ENCODE assay signal across 20 mouse cellular contexts in the genomic region with DNA sequence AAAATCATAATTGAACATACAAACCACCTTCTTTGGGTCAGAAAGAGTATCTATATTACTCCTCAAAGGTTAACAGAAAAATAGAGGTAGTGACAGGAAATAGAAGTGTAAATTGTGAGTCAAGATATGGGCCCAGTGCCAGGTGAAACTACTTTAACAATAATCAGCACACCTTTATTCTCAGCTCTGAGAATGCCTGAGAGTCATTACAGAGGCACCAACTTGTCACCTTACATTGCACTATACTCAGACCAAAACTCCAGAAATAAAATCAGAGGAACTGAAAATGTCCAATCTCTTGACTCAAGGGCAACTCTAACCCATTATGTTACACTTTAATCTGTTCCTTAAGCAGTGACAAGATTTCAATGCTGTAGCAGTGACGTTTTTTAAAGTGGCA. TPM values are rescaled to one million over a fixed set of nuclear protein-coding genes. Genes with fewer than 3 reads are reported as not detected.
DNase-seq lines count a peak whose midpoint lies in the region; ATAC-seq and TF ChIP-seq lines count a peak whose summit lies in the region.
"Had no signal": no experiment of that assay in that cellular context is flagged by ENCODE, and none has a peak within 500 bp of the region (broad histone marks: within the 10 kb centered on the region; RNA-seq: fewer than 3 reads in every experiment).

No protein-coding gene starts in this region.

- no peaks in the 10 kb centered on the region for H3K9me3 ChIP-seq in lung, postnatal 0 days (ENCODE audit: low read length)
- H3K9me3 ChIP-seq in CH12.LX (replicated peaks; ENCODE audit: low read length), result no peaks in the 10 kb centered on the region
- no peaks in the 10 kb centered on the region for H3K9me3 ChIP-seq in intestine, postnatal 0 days (ENCODE audit: control insufficient read depth)
- H3K9me3 ChIP-seq: embryonic facial prominence, embryonic 13.5 days; forebrain, embryonic 12.5 days; heart, embryonic 15.5 days had no signal

- dilution Hi-C loops in CH12.LX (cut with MboI; ENCODE audit: extremely low pct_ligation_motif_present, extremely low pct_unique_long_range_greater_than_20kb, low sequenced_read_pairs), result no loop called here

- no peak overlapping the region for H3K27ac ChIP-seq in lung, postnatal 0 days (ENCODE audit: low read length)
- no peak overlapping the region for H3K27ac ChIP-seq in CH12.LX (ENCODE audit: insufficient read depth, low read depth)
- no peak overlapping the region for H3K27ac ChIP-seq in intestine, postnatal 0 days (ENCODE audit: low read depth, low read length)
- H3K27ac ChIP-seq: embryonic facial prominence, embryonic 13.5 days; forebrain, embryonic 12.5 days; heart, adult 2 months; heart, embryonic 15.5 days; hindbrain, embryonic 14.5 days had no signal

- intact Hi-C loops in gastrocnemius, postnatal 14 days (cut with DNase I; ENCODE audit: low total_unique reads), result no loop called here

- 47% methylated on average over 1 of the region's 1 CpGs for WGBS in lung, postnatal 0 days
- WGBS in intestine, postnatal 0 days, result 60% methylated on average over 1 of the region's 1 CpGs

- no peaks in the 10 kb centered on the region for H3K36me3 ChIP-seq in lung, postnatal 0 days (ENCODE audit: insufficient read depth, low read length)
- peaks cover 0 to 8% of the 10 kb centered on the region in 2 experiments for H3K36me3 ChIP-seq in CH12.LX (replicated peaks in 1 of 2; ENCODE audit: control insufficient read depth in 1 of 2, insufficient read depth in 1 of 2, low read length in 1 of 2)
- H3K36me3 ChIP-seq in intestine, postnatal 0 days (ENCODE audit: control insufficient read depth, insufficient read depth), result no peaks in the 10 kb centered on the region
- H3K36me3 ChIP-seq: embryonic facial prominence, embryonic 13.5 days; forebrain, embryonic 12.5 days; heart, embryonic 15.5 days had no signal

- ATAC-seq in lung, postnatal 0 days, result no peak
- ATAC-seq in intestine, postnatal 0 days, result 0 out of 2 replicates have a peak, but pooled peaks have one; percentile 49
- ATAC-seq: forebrain, embryonic 16.5 days had no signal

- H3K4me2 ChIP-seq in lung, postnatal 0 days (replicated peaks; ENCODE audit: low read depth, low read length), result no peak overlapping the region
- peak overlapping the region; percentile 71 for H3K4me2 ChIP-seq in CH12.LX (ENCODE audit: insufficient read depth, low read depth, poor library complexity, severe bottlenecking)
- no peak overlapping the region for H3K4me2 ChIP-seq in intestine, postnatal 0 days (replicated peaks; ENCODE audit: low read depth)
- H3K4me2 ChIP-seq: embryonic facial prominence, embryonic 13.5 days; forebrain, embryonic 12.5 days; heart, embryonic 11.5 days; heart, embryonic 15.5 days; hindbrain, embryonic 14.5 days had no signal

- no peak overlapping the region for H3K9ac ChIP-seq in lung, postnatal 0 days (replicated peaks; ENCODE audit: low read depth)
- no peak overlapping the region for H3K9ac ChIP-seq in CH12.LX (ENCODE audit: insufficient read depth, low read depth)
- no peak overlapping the region for H3K9ac ChIP-seq in intestine, postnatal 0 days (ENCODE audit: low read depth, low read length)
- H3K9ac ChIP-seq: embryonic facial prominence, embryonic 13.5 days; forebrain, embryonic 12.5 days; heart, embryonic 15.5 days; hindbrain, embryonic 14.5 days had no signal

- no peak for TF ChIP-seq RAD21 in CH12.LX (IDR thresholded peaks at IDR 0.05; ENCODE audit: low read depth, low read length)

- peak; percentile 17 for DNase-seq in lung, postnatal 0 days (ENCODE audit: low spot score)
- DNase-seq in lung, postnatal 14 days, result no peak
- no peak for DNase-seq in CH12.LX (ENCODE audit: extremely low read depth)
- DNase-seq in gastrocnemius, postnatal 14 days, result no peak
- DNase-seq in kidney, postnatal 36 days, result no peak
- no peak for DNase-seq in embryo, embryonic 9.5 days (ENCODE audit: extremely low spot score)
- DNase-seq: adrenal gland, adult 2 months; cerebellum, adult 11 months; cerebellum, adult 8-10 months; cerebellum, postnatal 25 days; gastrocnemius, postnatal 10 days; heart, adult 2 months; heart, postnatal 14 days had no signal

- TF ChIP-seq EP300 in lung, postnatal 0 days (IDR thresholded peaks at IDR 0.05), result no peak
- peak; percentile 89 for TF ChIP-seq EP300 in CH12.LX (IDR thresholded peaks at IDR 0.05; ENCODE audit: low read length)

- in situ Hi-C loops in CH12.LX (cut with MboI; ENCODE audit: low pct_ligation_motif_present, low pct_unique_long_range_greater_than_20kb, low sequenced_read_pairs), result no loop called here

- H3K27me3 ChIP-seq in lung, postnatal 0 days (replicated peaks; ENCODE audit: insufficient read depth, low read length), result no peaks in the 10 kb centered on the region
- no peaks in the 10 kb centered on the region for H3K27me3 ChIP-seq in CH12.LX (replicated peaks)
- no peaks in the 10 kb centered on the region for H3K27me3 ChIP-seq in intestine, postnatal 0 days (replicated peaks; ENCODE audit: control insufficient read depth, insufficient read depth, low read length)
- H3K27me3 ChIP-seq: embryonic facial prominence, embryonic 13.5 days; forebrain, embryonic 12.5 days; heart, embryonic 15.5 days had no signal

- no peak for TF ChIP-seq CTCF in lung, postnatal 0 days (IDR thresholded peaks at IDR 0.05)
- no peak for TF ChIP-seq CTCF in CH12.LX (conservative IDR thresholded peaks at IDR 0.05 in 1 of 2, IDR thresholded peaks at IDR 0.05 in 1 of 2; ENCODE audit: low read depth in 2 of 2, low read length in 2 of 2)
- TF ChIP-seq CTCF in intestine, postnatal 0 days (IDR thresholded peaks at IDR 0.05; ENCODE audit: low read depth), result no peak

- H3K4me3 ChIP-seq in lung, postnatal 0 days (ENCODE audit: low read depth, low read length), result no peak overlapping the region
- H3K4me3 ChIP-seq in CH12.LX (replicated peaks in 1 of 3; ENCODE audit: low read depth in 2 of 3, low read length in 2 of 3, poor library complexity in 1 of 3), result no peak overlapping the region
- H3K4me3 ChIP-seq in intestine, postnatal 0 days (ENCODE audit: low read depth, low read length), result no peak overlapping the region
- H3K4me3 ChIP-seq: embryonic facial prominence, embryonic 13.5 days; forebrain, embryonic 12.5 days; heart, adult 2 months; heart, embryonic 15.5 days had no signal

- H3K4me1 ChIP-seq in lung, postnatal 0 days (ENCODE audit: insufficient read depth, low read depth, low read length), result no peaks in the 10 kb centered on the region
- peaks cover 14 to 91% of the 10 kb centered on the region in 2 experiments for H3K4me1 ChIP-seq in CH12.LX (ENCODE audit: control insufficient read depth in 1 of 2, insufficient read depth in 2 of 2)
- H3K4me1 ChIP-seq in intestine, postnatal 0 days (replicated peaks; ENCODE audit: control insufficient read depth, insufficient read depth, low read length), result no peaks in the 10 kb centered on the region; the same call in 1 of the 2 replicates

- no peak for TF ChIP-seq POLR2A in CH12.LX (IDR thresholded peaks at IDR 0.05; ENCODE audit: low read depth, low read length)

- peaks cover 57% of the 10 kb centered on the region for H3K79me2 ChIP-seq in CH12.LX (replicated peaks; ENCODE audit: control insufficient read depth, extremely low read depth, insufficient read depth, poor library complexity, severe bottlenecking)

TF ChIP-seq in CH12.LX, 34 proteins besides CTCF, POLR2A, EP300 and RAD21 (continues in another document):
- TF ChIP-seq ZKSCAN1 (IDR thresholded peaks at IDR 0.05; ENCODE audit: borderline replicate concordance, low read depth, low read length), result no peak
- no peak for TF ChIP-seq ZMIZ1 (IDR thresholded peaks at IDR 0.05; ENCODE audit: low read depth, low read length)
- no peak for TF ChIP-seq KAT2A (IDR thresholded peaks at IDR 0.05; ENCODE audit: insufficient replicate concordance, low read length)
- no peak for TF ChIP-seq HCFC1 (IDR thresholded peaks at IDR 0.05; ENCODE audit: low read depth, low read length)
- TF ChIP-seq MEF2A (IDR thresholded peaks at IDR 0.05; ENCODE audit: borderline replicate concordance, low read depth, low read length), result peak; percentile 96
- peak; percentile 59 for TF ChIP-seq BHLHE40 (IDR thresholded peaks at IDR 0.05; ENCODE audit: low read depth, low read length)
- TF ChIP-seq CHD2 (IDR thresholded peaks at IDR 0.05; ENCODE audit: low read length), result 0 out of 2 replicates have a peak, but pooled peaks have one; percentile 33
- TF ChIP-seq MAX (IDR thresholded peaks at IDR 0.05; ENCODE audit: low read length), result no peak
- TF ChIP-seq E2F4 (IDR thresholded peaks at IDR 0.05; ENCODE audit: insufficient replicate concordance, low read depth, low read length), result no peak
- TF ChIP-seq SMC3 (IDR thresholded peaks at IDR 0.05; ENCODE audit: low read depth, low read length), result no peak
- TF ChIP-seq MYC (IDR thresholded peaks at IDR 0.05; ENCODE audit: low read depth, low read length), result no peak
- no peak for TF ChIP-seq USF1 (IDR thresholded peaks at IDR 0.05; ENCODE audit: low read depth, low read length)
- TF ChIP-seq JUND (conservative IDR thresholded peaks at IDR 0.05; ENCODE audit: low read depth, low read length), result peak; percentile 84
- no peak for TF ChIP-seq MAZ (IDR thresholded peaks at IDR 0.05; ENCODE audit: low read depth, low read length)
- no peak for TF ChIP-seq PAX5 (IDR thresholded peaks at IDR 0.05; ENCODE audit: low read length)
- 0 out of 2 replicates have a peak, but pooled peaks have one; percentile 15 for TF ChIP-seq TCF12 (IDR thresholded peaks at IDR 0.05; ENCODE audit: low read depth, low read length)
- TF ChIP-seq ZC3H11A (IDR thresholded peaks at IDR 0.05; ENCODE audit: low read depth, low read length), result no peak
- no peak for TF ChIP-seq TBP (conservative IDR thresholded peaks at IDR 0.05; ENCODE audit: low read depth, low read length)
- peak; percentile 43; the same call in 1 of the 2 replicates for TF ChIP-seq ETS1 (conservative IDR thresholded peaks at IDR 0.05; ENCODE audit: low read depth, low read length)
- TF ChIP-seq MAFK (IDR thresholded peaks at IDR 0.05; ENCODE audit: insufficient replicate concordance, low read length), result 0 out of 2 replicates have a peak, but pooled peaks have one; percentile 44

RNA-seq across cellular contexts. Expression of a gene that starts 11.2 kb away (rescaled TPM):
- 72.4 and 82.9 TPM in 2 replicates for polyA plus RNA-seq in lung, postnatal 0 days (2015; fragmentation: Nextera tagmentation; extraction: Ambion mirVana)
- total RNA-seq in CH12.LX (2012; rRNA removed) (59.2 and 60.4 TPM in 2 replicates), CH12.LX (2014; rRNA removed) (201 and 203 TPM in 2 replicates)
- 85.3 and 99.7 TPM in 2 replicates for polyA plus RNA-seq in CH12.LX (2012; ENCODE audit: insufficient read length, low read depth)
- 75.7 and 78.8 TPM in 2 replicates for polyA plus RNA-seq in intestine, postnatal 0 days (2015; fragmentation: Nextera tagmentation; extraction: Ambion mirVana)
- 10 to 100 TPM; 26.4 to 27.6 TPM for total RNA-seq in gastrocnemius, postnatal 14 days (2021)

RNA-seq across cellular contexts. Expression of a gene that starts 11.4 kb away (rescaled TPM):
- polyA plus RNA-seq in lung, postnatal 0 days (2015; fragmentation: Nextera tagmentation; extraction: Ambion mirVana), result 3.5 and 4.5 TPM in 2 replicates
- total RNA-seq in CH12.LX (2012; rRNA removed), result 6.4 and 6.9 TPM in 2 replicates
- total RNA-seq in CH12.LX (2014; rRNA removed), result 4.2 and 5.7 TPM in 2 replicates
- 4.8 and 5.1 TPM in 2 replicates for polyA plus RNA-seq in CH12.LX (2012; ENCODE audit: insufficient read length, low read depth)
- polyA plus RNA-seq in intestine, postnatal 0 days (2015; fragmentation: Nextera tagmentation; extraction: Ambion mirVana), result 1.8 and 2.4 TPM in 2 replicates
- total RNA-seq in gastrocnemius, postnatal 14 days (2021), result 1 to 10 TPM; 2.8 to 3.2 TPM
